Mouse (Mus musculus): ENCODE data around the gene Ankfy1. TPM values are rescaled to one million over a fixed set of nuclear protein-coding genes. Genes with fewer than 3 reads are reported as not detected.

The Ankfy1 gene
- polyA plus RNA-seq, 1 experiment from 2014 or later, result 25.1 TPM

- Histone ChIP-seq H3K27me3 (ENCODE audit: control insufficient read depth, insufficient read depth, low read length) (no peaks in the 10 kb centered on the region), H3K27ac (ENCODE audit: low read depth, low read length) (no peak overlapping the region), H3K9me3 (replicated peaks; ENCODE audit: control insufficient read depth, low read length) (no peaks in the 10 kb centered on the region), H3K4me2 (no peak overlapping the region), H3K4me1 (ENCODE audit: control insufficient read depth, insufficient read depth, low read length) (peaks cover 14% of the 10 kb centered on the region; the same call in 1 of the 2 replicates), H3K9ac (ENCODE audit: low read depth, low read length) (no peak overlapping the region), H3K36me3 (ENCODE audit: control insufficient read depth, insufficient read depth, low read length) (no peaks in the 10 kb centered on the region), H3K4me3 (ENCODE audit: low read depth, low read length) (no peak overlapping the region)
- no peak for ATAC-seq (replicated peaks; ENCODE audit: insufficient number of reproducible peaks, low FRiP score, low TSS enrichment)
These were observed 111.4 kb downstream of the Ankfy1 start for GRCm38 (mm10) chr11:72801182-72801581.

- no peaks in the 10 kb centered on the region for H3K27me3 ChIP-seq (ENCODE audit: control insufficient read depth, insufficient read depth, low read length)
- no peaks in the 10 kb centered on the region for H3K9me3 ChIP-seq (replicated peaks; ENCODE audit: control insufficient read depth, low read length)
- H3K9ac ChIP-seq (ENCODE audit: low read depth, low read length), result no peak overlapping the region
- H3K4me1 ChIP-seq (ENCODE audit: control insufficient read depth, insufficient read depth, low read length), result peaks cover 12% of the 10 kb centered on the region; the same call in 1 of the 2 replicates
- no peak overlapping the region for H3K4me2 ChIP-seq
- 73% methylated on average over 3 of the region's 3 CpGs for WGBS (ENCODE audit: insufficient replicate concordance)
- no peak overlapping the region for H3K27ac ChIP-seq (ENCODE audit: low read depth, low read length)
- H3K4me3 ChIP-seq (ENCODE audit: low read depth, low read length), result no peak overlapping the region
- no peaks in the 10 kb centered on the region for H3K36me3 ChIP-seq (ENCODE audit: control insufficient read depth, insufficient read depth, low read length)
- ATAC-seq (replicated peaks; ENCODE audit: insufficient number of reproducible peaks, low FRiP score, low TSS enrichment), result no peak
These were observed 113.2 kb downstream of the Ankfy1 start for GRCm38 (mm10) chr11:72803038-72803437.

- Histone ChIP-seq H3K36me3 (ENCODE audit: control insufficient read depth, insufficient read depth, low read length) (no peaks in the 10 kb centered on the region), H3K27me3 (ENCODE audit: control insufficient read depth, insufficient read depth, low read length) (no peaks in the 10 kb centered on the region), H3K27ac (ENCODE audit: low read depth, low read length) (no peak overlapping the region), H3K4me2 (no peak overlapping the region), H3K4me3 (ENCODE audit: low read depth, low read length) (no peak overlapping the region), H3K9me3 (replicated peaks; ENCODE audit: control insufficient read depth, low read length) (no peaks in the 10 kb centered on the region), H3K9ac (ENCODE audit: low read depth, low read length) (no peak overlapping the region), H3K4me1 (ENCODE audit: control insufficient read depth, insufficient read depth, low read length) (peaks cover 12% of the 10 kb centered on the region; the same call in 1 of the 2 replicates)
- no peak for ATAC-seq (replicated peaks; ENCODE audit: insufficient number of reproducible peaks, low FRiP score, low TSS enrichment)
These were observed 114.8 kb downstream of the Ankfy1 start for GRCm38 (mm10) chr11:72804586-72804985.

- Histone ChIP-seq H3K9ac (ENCODE audit: low read depth, low read length) (no peak overlapping the region), H3K9me3 (replicated peaks; ENCODE audit: control insufficient read depth, low read length) (no peaks in the 10 kb centered on the region), H3K4me3 (ENCODE audit: low read depth, low read length) (no peak overlapping the region), H3K27ac (ENCODE audit: low read depth, low read length) (no peak overlapping the region), H3K36me3 (ENCODE audit: control insufficient read depth, insufficient read depth, low read length) (no peaks in the 10 kb centered on the region), H3K4me2 (no peak overlapping the region), H3K4me1 (ENCODE audit: control insufficient read depth, insufficient read depth, low read length) (peaks cover 12% of the 10 kb centered on the region; the same call in 1 of the 2 replicates), H3K27me3 (ENCODE audit: control insufficient read depth, insufficient read depth, low read length) (no peaks in the 10 kb centered on the region)
- no peak for ATAC-seq (replicated peaks; ENCODE audit: insufficient number of reproducible peaks, low FRiP score, low TSS enrichment)
- 72% methylated on average over 3 of the region's 3 CpGs for WGBS (ENCODE audit: insufficient replicate concordance)
These were observed 115.4 kb downstream of the Ankfy1 start for GRCm38 (mm10) chr11:72805232-72805631.

- H3K4me3 ChIP-seq (ENCODE audit: low read depth, low read length), result no peak overlapping the region
- ATAC-seq (replicated peaks; ENCODE audit: insufficient number of reproducible peaks, low FRiP score, low TSS enrichment), result no peak
- 78% methylated on average over 2 of the region's 2 CpGs for WGBS (ENCODE audit: insufficient replicate concordance)
- H3K36me3 ChIP-seq (ENCODE audit: control insufficient read depth, insufficient read depth, low read length), result no peaks in the 10 kb centered on the region
- H3K27ac ChIP-seq (ENCODE audit: low read depth, low read length), result no peak overlapping the region
- H3K27me3 ChIP-seq (ENCODE audit: control insufficient read depth, insufficient read depth, low read length), result no peaks in the 10 kb centered on the region
- no peak overlapping the region for H3K4me2 ChIP-seq
- H3K9ac ChIP-seq (ENCODE audit: low read depth, low read length), result no peak overlapping the region
- peaks cover 12% of the 10 kb centered on the region; the same call in 1 of the 2 replicates for H3K4me1 ChIP-seq (ENCODE audit: control insufficient read depth, insufficient read depth, low read length)
- H3K9me3 ChIP-seq (replicated peaks; ENCODE audit: control insufficient read depth, low read length), result no peaks in the 10 kb centered on the region
These were observed 116.8 kb downstream of the Ankfy1 start for GRCm38 (mm10) chr11:72806556-72806955.

- Histone ChIP-seq H3K9ac (ENCODE audit: low read depth, low read length) (no peak overlapping the region), H3K27ac (ENCODE audit: low read depth, low read length) (no peak overlapping the region), H3K36me3 (ENCODE audit: control insufficient read depth, insufficient read depth, low read length) (no peaks in the 10 kb centered on the region), H3K27me3 (ENCODE audit: control insufficient read depth, insufficient read depth, low read length) (no peaks in the 10 kb centered on the region), H3K4me3 (ENCODE audit: low read depth, low read length) (no peak overlapping the region), H3K4me2 (no peak overlapping the region), H3K9me3 (replicated peaks; ENCODE audit: control insufficient read depth, low read length) (no peaks in the 10 kb centered on the region), H3K4me1 (ENCODE audit: control insufficient read depth, insufficient read depth, low read length) (peaks cover 12% of the 10 kb centered on the region; the same call in 1 of the 2 replicates)
- no peak for ATAC-seq (replicated peaks; ENCODE audit: insufficient number of reproducible peaks, low FRiP score, low TSS enrichment)
- WGBS (ENCODE audit: insufficient replicate concordance), result 76% methylated on average over 4 of the region's 4 CpGs
These were observed 118.2 kb downstream of the Ankfy1 start for GRCm38 (mm10) chr11:72807992-72808391.

GRCm38 (mm10) chr11:72813687-72814086 is 123.9 kb downstream of the Ankfy1 start:
- no peaks in the 10 kb centered on the region for H3K9me3 ChIP-seq (replicated peaks; ENCODE audit: control insufficient read depth, low read length)
- H3K9ac ChIP-seq (ENCODE audit: low read depth, low read length), result no peak overlapping the region
- no peaks in the 10 kb centered on the region for H3K27me3 ChIP-seq (ENCODE audit: control insufficient read depth, insufficient read depth, low read length)
- H3K4me2 ChIP-seq, result no peak overlapping the region
- H3K4me3 ChIP-seq (ENCODE audit: low read depth, low read length), result no peak overlapping the region
- no peak overlapping the region for H3K27ac ChIP-seq (ENCODE audit: low read depth, low read length)
- H3K36me3 ChIP-seq (ENCODE audit: control insufficient read depth, insufficient read depth, low read length), result no peaks in the 10 kb centered on the region; the same call in 1 of the 2 replicates
- H3K4me1 ChIP-seq (ENCODE audit: control insufficient read depth, insufficient read depth, low read length), result no peaks in the 10 kb centered on the region
- ATAC-seq (replicated peaks; ENCODE audit: insufficient number of reproducible peaks, low FRiP score, low TSS enrichment), result no peak
- 93% methylated on average over 5 of the region's 5 CpGs for WGBS (ENCODE audit: insufficient replicate concordance)

- Histone ChIP-seq H3K36me3 (ENCODE audit: control insufficient read depth, insufficient read depth, low read length) (no peaks in the 10 kb centered on the region; the same call in 1 of the 2 replicates), H3K9ac (ENCODE audit: low read depth, low read length) (no peak overlapping the region), H3K4me2 (no peak overlapping the region), H3K27ac (ENCODE audit: low read depth, low read length) (no peak overlapping the region), H3K9me3 (replicated peaks; ENCODE audit: control insufficient read depth, low read length) (no peaks in the 10 kb centered on the region), H3K4me1 (ENCODE audit: control insufficient read depth, insufficient read depth, low read length) (no peaks in the 10 kb centered on the region), H3K27me3 (ENCODE audit: control insufficient read depth, insufficient read depth, low read length) (no peaks in the 10 kb centered on the region), H3K4me3 (ENCODE audit: low read depth, low read length) (no peak overlapping the region)
- ATAC-seq (replicated peaks; ENCODE audit: insufficient number of reproducible peaks, low FRiP score, low TSS enrichment), result no peak
- 79% methylated on average over 2 of the region's 2 CpGs for WGBS (ENCODE audit: insufficient replicate concordance)
These were observed 124.4 kb downstream of the Ankfy1 start for GRCm38 (mm10) chr11:72814188-72814587.

- Histone ChIP-seq H3K36me3 (ENCODE audit: control insufficient read depth, insufficient read depth, low read length) (peaks cover 6% of the 10 kb centered on the region), H3K4me1 (ENCODE audit: control insufficient read depth, insufficient read depth, low read length) (no peaks in the 10 kb centered on the region), H3K4me2 (no peak overlapping the region), H3K9me3 (replicated peaks; ENCODE audit: control insufficient read depth, low read length) (no peaks in the 10 kb centered on the region), H3K27me3 (ENCODE audit: control insufficient read depth, insufficient read depth, low read length) (no peaks in the 10 kb centered on the region), H3K27ac (ENCODE audit: low read depth, low read length) (no peak overlapping the region), H3K9ac (ENCODE audit: low read depth, low read length) (no peak overlapping the region), H3K4me3 (ENCODE audit: low read depth, low read length) (no peak overlapping the region)
- 97% methylated on average over 1 of the region's 1 CpGs for WGBS (ENCODE audit: insufficient replicate concordance)
- ATAC-seq (replicated peaks; ENCODE audit: insufficient number of reproducible peaks, low FRiP score, low TSS enrichment), result no peak
These were observed 127.1 kb downstream of the Ankfy1 start for GRCm38 (mm10) chr11:72816859-72817258.
